Mouse (Mus musculus): ENCODE results near the gene Zfp949. TPM values are rescaled to one million over a fixed set of nuclear protein-coding genes. Genes with fewer than 3 reads are reported as not detected.

The Zfp949 gene
- polyA plus RNA-seq, 1 experiment from 2014 or later: 7.6 TPM

- 94% methylated on average over 6 of the region's 6 CpGs for WGBS (ENCODE audit: missing documents)
- Histone ChIP-seq H3K4me3 (ENCODE audit: inconsistent target) (no peak overlapping the region), H3K27ac (no peak overlapping the region), H3K36me3 (ENCODE audit: inconsistent target) (no peaks in the 10 kb centered on the region), H3K79me2 (ENCODE audit: inconsistent target) (peaks cover 7% of the 10 kb centered on the region)
These were observed 22.5 kb upstream of the Zfp949 start for GRCm38 (mm10) chr9:88525341-88525740.

DNA sequence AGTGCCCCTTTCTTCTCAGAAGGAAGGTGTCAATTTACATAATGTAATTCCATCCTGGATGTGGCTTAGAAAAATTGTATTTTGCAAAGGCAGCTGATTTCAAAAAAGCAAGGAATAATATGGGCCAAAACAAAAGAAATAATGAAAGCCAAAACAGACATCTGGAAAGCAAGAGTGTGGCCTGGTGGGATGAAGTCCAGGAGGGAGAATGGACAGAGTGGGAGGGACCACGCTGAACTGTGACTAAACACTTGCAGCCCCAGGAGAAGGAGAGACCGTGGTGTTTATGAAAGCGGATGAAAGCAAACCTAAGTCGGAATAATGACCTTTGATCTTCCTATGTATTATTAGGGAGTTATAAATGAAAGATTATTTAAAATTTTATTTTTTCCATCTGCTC, 19.9 kb upstream of the Zfp949 start:
- Histone ChIP-seq H3K27ac (no peak overlapping the region), H3K79me2 (ENCODE audit: inconsistent target) (no peaks in the 10 kb centered on the region), H3K4me3 (ENCODE audit: inconsistent target) (no peak overlapping the region), H3K36me3 (ENCODE audit: inconsistent target) (no peaks in the 10 kb centered on the region)
- WGBS (ENCODE audit: missing documents): 97% methylated on average over 4 of the region's 4 CpGs

- WGBS (ENCODE audit: missing documents): 91% methylated on average over 4 of the region's 5 CpGs
- no peaks in the 10 kb centered on the region for H3K79me2 ChIP-seq (ENCODE audit: inconsistent target)
- H3K36me3 ChIP-seq (ENCODE audit: inconsistent target): no peaks in the 10 kb centered on the region
- H3K27ac ChIP-seq: no peak overlapping the region
- no peak overlapping the region for H3K4me3 ChIP-seq (ENCODE audit: inconsistent target)
These were observed 19.1 kb upstream of the Zfp949 start for GRCm38 (mm10) chr9:88528736-88529135.

DNA sequence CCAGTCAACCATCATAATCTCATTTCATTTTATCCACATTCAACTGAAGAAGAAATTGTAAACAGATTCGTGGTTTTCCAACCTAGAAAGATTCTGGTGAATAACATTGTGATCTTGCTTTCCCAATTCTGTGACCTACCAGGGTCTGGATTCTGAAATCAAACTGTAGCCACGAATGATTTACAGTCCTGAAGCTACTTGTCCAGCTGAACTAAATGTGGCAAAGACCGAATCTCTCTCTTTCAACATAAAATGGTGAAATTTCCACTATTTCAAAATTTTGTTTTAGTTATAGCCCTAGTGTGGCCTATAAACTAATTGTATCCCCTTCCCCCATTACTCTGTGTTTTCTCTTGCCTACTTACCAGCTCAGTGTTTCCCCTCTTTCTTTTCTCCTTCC, 18.2 kb upstream of the Zfp949 start:
- 60% methylated on average over 3 of the region's 3 CpGs for WGBS (ENCODE audit: missing documents)
- Histone ChIP-seq H3K79me2 (ENCODE audit: inconsistent target) (no peaks in the 10 kb centered on the region), H3K4me3 (ENCODE audit: inconsistent target) (no peak overlapping the region), H3K27ac (no peak overlapping the region), H3K36me3 (ENCODE audit: inconsistent target) (no peaks in the 10 kb centered on the region)

GRCm38 (mm10) chr9:88529979-88530580, 17.7 kb upstream of the Zfp949 start:
- Histone ChIP-seq H3K36me3 (ENCODE audit: inconsistent target) (no peaks in the 10 kb centered on the region), H3K27ac (no peak overlapping the region), H3K79me2 (ENCODE audit: inconsistent target) (no peaks in the 10 kb centered on the region), H3K4me3 (ENCODE audit: inconsistent target) (no peak overlapping the region)
- 82% methylated on average over 5 of the region's 5 CpGs for WGBS (ENCODE audit: missing documents)

DNA sequence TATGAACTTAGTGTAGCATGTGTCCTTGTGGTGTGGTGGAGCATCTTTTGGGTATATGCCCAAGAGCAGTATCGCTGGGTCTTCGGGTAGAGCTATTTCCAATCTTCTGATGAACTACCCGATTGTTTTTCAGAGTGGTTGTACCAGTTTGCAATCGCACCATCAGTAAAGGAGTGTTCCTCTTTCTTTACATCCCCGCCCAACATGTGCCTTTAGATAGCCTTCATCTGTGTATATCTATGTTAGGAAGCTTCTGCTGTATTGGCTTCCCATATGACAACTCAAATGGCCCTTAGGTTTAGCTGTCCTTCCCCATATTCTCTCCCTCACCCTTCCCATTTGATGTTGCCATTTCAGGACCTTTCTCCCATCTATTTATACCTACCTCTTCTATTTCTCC, 13.7 kb upstream of the Zfp949 start:
- Histone ChIP-seq H3K79me2 (ENCODE audit: inconsistent target) (no peaks in the 10 kb centered on the region), H3K4me3 (ENCODE audit: inconsistent target) (no peak overlapping the region), H3K36me3 (ENCODE audit: inconsistent target) (no peaks in the 10 kb centered on the region), H3K27ac (no peak overlapping the region)
- WGBS (ENCODE audit: missing documents): 80% methylated on average over 3 of the region's 5 CpGs

DNA sequence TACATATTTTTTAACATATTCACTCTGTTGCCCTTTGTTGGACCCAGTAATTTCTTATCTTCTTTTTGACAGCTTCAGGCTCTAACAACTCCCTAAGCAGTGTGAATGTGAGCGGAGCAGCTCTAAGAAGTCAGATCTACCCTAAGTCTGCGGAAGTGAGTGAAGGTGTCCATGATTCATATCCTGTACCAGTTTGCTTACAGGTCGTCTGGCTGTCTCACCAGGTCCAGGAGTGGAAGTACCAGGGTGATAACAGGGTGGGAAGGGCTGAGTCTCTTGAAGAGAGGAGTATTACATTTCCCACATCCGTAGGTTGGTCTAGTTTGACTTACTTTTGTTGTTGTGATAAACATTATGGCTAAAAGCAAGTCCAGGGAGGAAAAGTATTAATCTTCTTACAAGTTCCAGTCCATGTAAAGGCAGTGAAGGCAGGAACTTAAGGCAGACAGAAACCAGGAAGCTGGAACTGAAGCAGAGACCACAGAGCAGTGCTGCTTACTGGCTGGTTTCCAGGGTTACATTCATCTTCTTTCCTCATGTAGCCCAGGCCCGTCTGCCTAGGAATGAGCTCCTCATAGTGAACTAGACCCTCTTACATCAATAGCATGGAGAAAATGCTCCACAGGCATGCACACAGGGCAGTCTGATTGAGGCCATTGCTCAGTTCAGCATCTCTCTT, 8.1 kb upstream of the Zfp949 start:
- 65% methylated on average over 5 of the region's 5 CpGs for WGBS (ENCODE audit: missing documents)
- Histone ChIP-seq H3K27ac (no peak overlapping the region), H3K4me3 (ENCODE audit: inconsistent target) (no peak overlapping the region), H3K36me3 (ENCODE audit: inconsistent target) (no peaks in the 10 kb centered on the region), H3K79me2 (ENCODE audit: inconsistent target) (no peaks in the 10 kb centered on the region)

DNA sequence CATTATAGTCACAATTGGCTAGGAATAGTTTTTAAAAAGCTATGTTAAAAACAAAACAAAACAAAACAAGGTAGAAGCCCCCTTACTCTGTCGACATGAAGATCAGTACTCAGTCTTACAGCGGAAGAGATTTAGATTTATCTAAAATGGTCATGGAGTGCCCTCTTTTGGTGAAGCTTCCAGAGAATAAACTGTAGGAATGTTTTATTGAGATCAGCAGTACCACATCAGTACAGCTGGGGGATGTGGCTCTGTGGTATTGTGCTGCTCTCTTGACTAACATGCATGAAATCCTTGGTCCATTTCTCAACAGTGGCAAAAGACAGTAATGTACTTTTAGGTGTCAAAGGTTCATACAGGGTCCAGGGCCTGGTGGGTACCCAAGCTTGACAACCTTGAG, 5.0 kb upstream of the Zfp949 start:
- 20% methylated on average over 2 of the region's 2 CpGs for WGBS (ENCODE audit: missing documents)
- Histone ChIP-seq H3K79me2 (ENCODE audit: inconsistent target) (no peaks in the 10 kb centered on the region; the same call in 1 of the 2 replicates), H3K4me3 (ENCODE audit: inconsistent target) (no peak overlapping the region), H3K27ac (no peak overlapping the region), H3K36me3 (ENCODE audit: inconsistent target) (no peaks in the 10 kb centered on the region)

GRCm38 (mm10) chr9:88545534-88545933, 2.3 kb upstream of the Zfp949 start:
- Histone ChIP-seq H3K4me3 (ENCODE audit: inconsistent target) (no peak overlapping the region), H3K27ac (no peak overlapping the region), H3K36me3 (ENCODE audit: inconsistent target) (no peaks in the 10 kb centered on the region), H3K79me2 (ENCODE audit: inconsistent target) (peaks cover 25% of the 10 kb centered on the region; the same call in 1 of the 2 replicates)
- WGBS (ENCODE audit: missing documents): 68% methylated on average over 3 of the region's 3 CpGs

DNA sequence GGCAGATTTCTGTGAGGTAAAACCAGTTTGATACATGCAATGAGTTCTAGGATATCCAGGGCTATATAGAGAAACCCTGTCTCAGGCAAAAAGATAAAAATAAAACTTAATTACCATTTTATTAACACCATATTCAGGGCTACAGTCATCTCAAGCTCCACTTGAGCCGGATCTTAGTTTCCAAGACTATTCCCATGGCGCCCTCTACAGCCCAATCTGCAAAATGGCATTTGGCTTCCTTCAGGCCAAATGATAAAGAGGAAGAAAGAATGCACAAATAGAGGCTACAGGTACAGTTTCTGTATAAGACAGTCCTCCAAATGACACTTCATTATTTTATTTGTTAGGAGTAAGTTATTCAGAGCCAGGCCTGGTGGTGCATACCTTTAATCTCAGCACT, 1.7 kb upstream of the Zfp949 start:
- Histone ChIP-seq H3K36me3 (ENCODE audit: inconsistent target) (no peaks in the 10 kb centered on the region), H3K27ac (no peak overlapping the region), H3K79me2 (ENCODE audit: inconsistent target) (peaks cover 32% of the 10 kb centered on the region; the same call in 1 of the 2 replicates), H3K4me3 (ENCODE audit: inconsistent target) (no peak overlapping the region)
- WGBS (ENCODE audit: missing documents): 3% methylated on average over 2 of the region's 2 CpGs

DNA sequence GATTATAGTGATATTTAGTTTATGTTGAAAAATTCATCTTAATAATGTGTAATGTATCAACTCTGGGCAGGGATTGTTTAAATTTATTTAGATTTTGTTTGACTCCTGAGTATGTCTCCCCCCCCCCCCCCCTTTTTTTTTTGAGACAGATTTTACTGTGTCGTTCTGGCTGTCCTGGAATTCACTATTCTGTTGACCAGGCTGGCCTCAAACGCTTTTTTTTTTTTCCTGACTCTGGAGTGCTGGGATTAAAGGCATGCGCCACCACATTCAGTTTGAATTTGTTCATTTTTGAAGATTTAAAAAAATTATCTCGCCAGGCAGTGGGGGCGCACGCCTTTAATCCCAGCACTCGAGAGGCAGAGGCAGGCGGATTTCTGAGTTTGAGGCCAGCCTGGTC, 1.2 kb upstream of the Zfp949 start:
- no peak overlapping the region for H3K27ac ChIP-seq
- 55% methylated on average over 8 of the region's 8 CpGs for WGBS (ENCODE audit: missing documents)
- H3K79me2 ChIP-seq (ENCODE audit: inconsistent target): peaks cover 36% of the 10 kb centered on the region; the same call in 1 of the 2 replicates
- H3K4me3 ChIP-seq (ENCODE audit: inconsistent target): no peak overlapping the region
- no peaks in the 10 kb centered on the region for H3K36me3 ChIP-seq (ENCODE audit: inconsistent target)

- H3K79me2 ChIP-seq (ENCODE audit: inconsistent target): peaks cover 36% of the 10 kb centered on the region; the same call in 1 of the 2 replicates
- H3K27ac ChIP-seq: peak overlapping the region; percentile 43; the same call in 1 of the 2 replicates
- H3K36me3 ChIP-seq (ENCODE audit: inconsistent target): no peaks in the 10 kb centered on the region
- 10% methylated on average over 7 of the region's 7 CpGs for WGBS (ENCODE audit: missing documents)
- peak overlapping the region; percentile 99 for H3K4me3 ChIP-seq (ENCODE audit: inconsistent target)
These were observed 550 bp upstream of the Zfp949 start for GRCm38 (mm10) chr9:88547270-88547669.

- H3K4me3 ChIP-seq (ENCODE audit: inconsistent target): peak overlapping the region; percentile 99
- no peaks in the 10 kb centered on the region; the same call in 1 of the 2 replicates for H3K36me3 ChIP-seq (ENCODE audit: inconsistent target)
- peak overlapping the region; percentile 43 for H3K27ac ChIP-seq
- peaks cover 36% of the 10 kb centered on the region; the same call in 1 of the 2 replicates for H3K79me2 ChIP-seq (ENCODE audit: inconsistent target)
- 7% methylated on average over 8 of the region's 8 CpGs for WGBS (ENCODE audit: missing documents)
These were observed 760 bp downstream of the Zfp949 start for GRCm38 (mm10) chr9:88548614-88548945.

DNA sequence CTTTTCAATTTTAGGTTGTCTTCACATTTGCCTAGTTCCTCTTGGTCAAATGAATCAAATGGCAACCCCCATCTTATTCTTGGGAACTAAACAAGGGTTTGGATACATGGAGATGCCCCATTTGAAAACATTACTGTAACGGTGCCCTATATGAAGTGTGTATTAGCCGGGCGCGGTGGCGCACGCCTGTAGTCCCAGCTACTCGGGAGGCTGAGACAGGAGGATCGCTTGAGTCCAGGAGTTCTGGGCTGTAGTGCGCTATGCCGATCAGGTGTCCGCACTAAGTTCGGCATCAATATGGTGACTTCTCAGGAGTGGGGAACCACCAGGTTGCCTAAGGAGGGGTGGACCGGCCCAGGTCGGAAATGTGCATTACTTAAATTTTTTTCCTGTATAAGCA, 5.3 kb downstream of the Zfp949 start:
- peaks cover 20% of the 10 kb centered on the region; the same call in 1 of the 2 replicates for H3K36me3 ChIP-seq (ENCODE audit: inconsistent target)

DNA sequence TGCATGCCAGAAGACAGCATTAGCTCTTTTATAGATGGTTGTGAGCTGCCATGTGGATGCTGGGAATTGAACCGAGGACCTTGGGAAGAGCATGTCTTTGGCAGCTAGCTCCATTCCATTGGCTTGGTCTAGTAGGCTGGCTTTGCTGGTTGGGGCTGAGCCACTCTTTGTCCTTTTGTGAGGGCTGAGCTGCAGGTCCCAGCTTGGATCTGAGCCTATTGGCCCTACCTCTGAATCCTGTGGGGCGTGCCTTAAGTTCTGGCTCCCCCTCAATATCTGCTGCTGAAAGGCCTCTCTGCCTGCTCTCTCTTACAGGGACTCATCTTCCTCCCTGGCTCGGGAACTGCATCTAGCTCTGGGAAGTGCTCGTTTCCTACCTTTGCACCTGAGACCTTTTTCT, 10.3 kb downstream of the Zfp949 start:
- WGBS (ENCODE audit: missing documents): 96% methylated on average over 4 of the region's 4 CpGs
- no peaks in the 10 kb centered on the region for H3K79me2 ChIP-seq (ENCODE audit: inconsistent target)
- peaks cover 60% of the 10 kb centered on the region; the same call in 1 of the 2 replicates for H3K36me3 ChIP-seq (ENCODE audit: inconsistent target)
- no peak overlapping the region for H3K27ac ChIP-seq
- no peak overlapping the region for H3K4me3 ChIP-seq (ENCODE audit: inconsistent target)

More for the DNA sequence above, 5.3 kb downstream of the Zfp949 start:
- 98% methylated on average over 14 of the region's 14 CpGs for WGBS (ENCODE audit: missing documents)
- no peak overlapping the region for H3K4me3 ChIP-seq (ENCODE audit: inconsistent target)
- no peak overlapping the region for H3K27ac ChIP-seq
- H3K79me2 ChIP-seq (ENCODE audit: inconsistent target): peaks cover 34% of the 10 kb centered on the region; the same call in 1 of the 2 replicates
